Mouse (Mus musculus): ENCODE data around the gene Bcap31.
"Not testable (repeated sequence)": the region's sequence is repeated elsewhere in the genome, so short reads cannot be mapped to it uniquely, and the experiment has no call there.

Bcap31 gene

DNA sequence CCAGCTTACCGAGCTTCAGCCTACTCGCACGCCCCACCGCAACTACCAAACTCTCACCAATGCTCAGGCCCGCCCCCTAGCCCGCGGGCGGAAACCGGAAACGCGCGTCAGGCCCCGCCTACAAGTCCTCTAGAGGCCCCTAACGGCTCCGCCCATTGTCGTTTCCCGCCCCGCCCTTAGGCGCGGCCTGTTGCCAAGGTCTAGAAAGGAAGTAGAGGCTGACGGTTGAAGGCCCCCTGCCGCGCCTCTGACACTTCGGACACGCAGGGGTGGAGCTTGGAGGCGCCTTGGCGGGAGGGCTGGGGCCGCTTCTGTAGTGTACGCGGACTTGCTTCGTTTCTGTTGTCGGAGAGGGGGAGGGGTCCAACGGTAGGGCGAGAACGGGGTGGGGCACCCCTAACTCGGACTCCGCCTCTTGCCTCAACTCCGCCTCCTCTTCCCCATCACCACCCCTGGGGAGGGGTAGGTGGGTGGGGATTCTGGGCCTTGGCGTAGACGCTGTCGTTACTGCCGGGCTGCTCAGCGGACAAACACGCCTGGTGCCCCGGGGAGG lies at the start of gene Bcap31, which contains the start of gene Abcd1:
Bcap31 (minus strand) TSS at position 67 of the 553 bp plus-strand sequence.
Abcd1 (plus strand) TSS at position 489 of the 553 bp plus-strand sequence.
- DNase-seq (ENCODE audit: low read depth, low spot score): peak; percentile 98

- no peak for DNase-seq (ENCODE audit: low read depth, low spot score)
Observed at GRCm38 (mm10) chrX:73765311-73765710, 49.3 kb upstream of the Bcap31 start.

DNA sequence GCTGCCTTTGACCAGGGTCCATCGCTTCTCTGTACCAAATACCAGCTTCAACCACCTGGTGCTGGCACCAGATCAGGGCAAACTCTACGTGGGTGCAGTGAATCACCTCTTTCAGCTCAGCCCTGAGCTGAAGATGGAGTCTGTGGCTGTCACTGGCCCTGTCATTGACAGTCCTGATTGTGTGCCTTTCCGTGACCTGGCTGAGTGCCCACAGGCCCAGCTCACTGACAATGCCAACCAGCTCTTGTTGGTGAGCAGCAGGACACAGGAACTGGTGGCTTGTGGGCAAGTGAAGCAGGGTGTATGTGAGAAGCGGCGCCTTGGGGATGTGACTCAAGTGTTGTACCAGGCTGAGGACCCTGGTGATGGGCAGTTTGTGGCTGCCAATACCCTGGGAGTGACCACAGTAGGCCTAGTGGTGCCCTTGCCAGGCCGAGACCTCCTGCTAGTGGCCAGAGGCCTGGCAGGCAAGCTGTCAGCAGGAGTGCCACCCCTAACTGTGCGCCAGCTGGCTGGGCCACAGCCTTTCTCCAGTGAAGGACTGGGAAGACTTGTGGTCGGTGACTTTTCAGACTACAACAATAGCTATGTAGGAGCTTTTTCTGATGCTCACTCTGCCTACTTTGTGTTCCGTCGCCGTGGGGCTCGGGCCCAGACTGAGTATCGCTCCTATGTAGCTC lies 42.8 kb upstream of the Bcap31 start:
- DNase-seq (ENCODE audit: low read depth, low spot score): no peak

DNA sequence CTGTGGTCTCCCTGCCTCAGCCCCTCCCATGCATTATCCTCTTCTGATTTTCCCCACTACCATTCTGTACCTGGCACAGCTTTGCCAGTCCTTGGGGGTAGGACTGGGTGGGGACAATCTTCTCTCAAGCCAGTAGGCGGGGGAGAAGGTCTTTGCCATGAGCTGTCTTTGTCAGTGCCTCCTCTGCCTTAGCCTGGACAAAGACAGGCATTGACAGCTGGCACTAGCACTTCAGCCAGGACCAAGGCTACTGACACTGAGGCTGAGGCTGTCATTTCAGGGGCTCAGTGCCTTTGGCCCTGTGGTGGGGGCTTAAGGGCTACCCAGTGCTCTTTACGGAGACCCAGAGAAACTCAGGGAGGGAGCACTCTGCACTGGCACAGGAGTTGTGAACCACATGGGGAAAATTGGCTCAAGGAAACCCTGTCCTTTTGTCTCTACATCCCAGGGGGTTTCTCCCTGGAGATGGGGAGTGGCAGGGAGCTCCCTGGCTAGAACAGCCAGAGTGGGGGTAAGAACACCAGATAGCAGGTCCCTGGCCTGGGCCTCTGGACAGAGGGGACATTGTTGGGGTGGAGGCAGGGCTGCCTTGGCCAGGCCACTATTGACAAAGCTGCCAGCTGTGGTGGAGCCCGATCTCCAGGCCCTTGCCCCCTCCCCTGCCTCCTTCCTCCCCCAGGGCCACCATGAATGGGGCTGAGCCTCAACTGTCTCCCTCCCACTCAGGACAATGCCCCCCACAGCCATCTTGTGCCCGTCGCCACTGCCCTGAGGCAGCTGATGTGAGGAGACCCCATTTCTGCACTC lies 40.6 kb upstream of the Bcap31 start, which contains the start of gene Plxnb3:
Plxnb3 (plus strand) TSS at position 757 of the 807 bp plus-strand sequence.
- no peak for DNase-seq (ENCODE audit: low read depth, low spot score)

DNA sequence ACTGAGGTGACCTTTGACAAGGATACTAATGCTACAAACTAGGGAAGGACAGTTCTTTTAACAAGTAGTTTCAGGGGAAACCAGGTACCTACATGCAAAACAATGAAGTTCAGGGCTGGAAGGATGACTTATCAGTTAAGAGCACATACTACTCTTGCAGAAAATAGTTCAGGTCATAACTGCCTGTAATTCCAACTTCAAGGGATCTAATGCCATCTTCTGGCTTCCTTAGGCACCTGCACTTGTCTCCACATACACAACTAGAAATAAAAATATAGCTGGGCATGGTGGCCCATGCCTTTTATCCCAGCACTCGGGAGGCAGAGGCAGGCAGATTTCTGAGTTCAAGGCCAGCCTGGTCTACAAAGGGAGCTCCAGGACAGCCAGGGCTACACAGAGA lies 33.0 kb upstream of the Bcap31 start:
- no peak for DNase-seq (ENCODE audit: low read depth, low spot score)

- DNase-seq (ENCODE audit: low read depth, low spot score): no peak
Observed at GRCm38 (mm10) chrX:73744774-73745481, 29.0 kb upstream of the Bcap31 start.

- not testable (repeated sequence) for DNase-seq (ENCODE audit: low read depth, low spot score)
Observed at GRCm38 (mm10) chrX:73739841-73740240, 23.9 kb upstream of the Bcap31 start.

DNA sequence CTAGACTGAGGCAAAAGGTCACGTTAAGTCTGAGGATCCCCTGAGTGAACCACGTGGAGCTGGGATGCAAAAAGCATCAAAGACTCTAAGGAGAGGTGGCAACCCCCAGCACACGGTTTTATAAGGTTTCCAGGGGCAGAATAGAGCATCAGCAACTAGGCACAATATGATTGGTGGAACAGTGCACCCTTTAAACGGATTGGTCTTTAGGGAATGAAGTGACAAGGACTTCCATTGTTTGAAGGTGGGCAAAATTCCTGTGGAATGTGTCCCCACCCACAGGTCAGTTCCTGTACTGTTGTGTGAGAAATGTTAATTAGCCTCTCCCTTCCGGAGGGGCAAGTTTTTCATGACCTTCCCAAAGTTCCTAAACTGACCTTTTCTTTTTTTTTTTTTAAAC lies 23.2 kb upstream of the Bcap31 start:
- DNase-seq (ENCODE audit: low read depth, low spot score): no peak

GRCm38 (mm10) chrX:73738155-73738554 lies 22.2 kb upstream of the Bcap31 start:
- no peak for DNase-seq (ENCODE audit: low read depth, low spot score)

DNA sequence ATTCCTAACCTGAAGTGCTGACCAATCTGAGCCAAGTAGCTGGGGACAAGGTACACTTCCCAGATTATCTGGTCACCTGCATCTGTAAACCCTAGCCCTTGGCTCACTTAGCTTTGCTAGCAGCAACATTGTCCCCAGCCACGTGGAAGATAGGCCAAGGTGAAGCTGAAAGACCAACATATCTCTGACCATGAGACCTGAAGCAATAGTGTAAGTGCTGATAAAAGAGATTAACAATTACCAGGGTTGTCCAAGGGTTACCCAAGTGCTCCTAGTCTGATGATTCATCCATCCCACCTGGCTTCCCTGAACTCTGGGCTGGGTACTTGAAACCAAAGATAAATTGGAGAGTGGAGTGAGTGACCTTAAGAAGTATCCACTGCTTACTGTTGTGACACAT lies 14.9 kb upstream of the Bcap31 start:
- no peak for DNase-seq (ENCODE audit: low read depth, low spot score)

DNA sequence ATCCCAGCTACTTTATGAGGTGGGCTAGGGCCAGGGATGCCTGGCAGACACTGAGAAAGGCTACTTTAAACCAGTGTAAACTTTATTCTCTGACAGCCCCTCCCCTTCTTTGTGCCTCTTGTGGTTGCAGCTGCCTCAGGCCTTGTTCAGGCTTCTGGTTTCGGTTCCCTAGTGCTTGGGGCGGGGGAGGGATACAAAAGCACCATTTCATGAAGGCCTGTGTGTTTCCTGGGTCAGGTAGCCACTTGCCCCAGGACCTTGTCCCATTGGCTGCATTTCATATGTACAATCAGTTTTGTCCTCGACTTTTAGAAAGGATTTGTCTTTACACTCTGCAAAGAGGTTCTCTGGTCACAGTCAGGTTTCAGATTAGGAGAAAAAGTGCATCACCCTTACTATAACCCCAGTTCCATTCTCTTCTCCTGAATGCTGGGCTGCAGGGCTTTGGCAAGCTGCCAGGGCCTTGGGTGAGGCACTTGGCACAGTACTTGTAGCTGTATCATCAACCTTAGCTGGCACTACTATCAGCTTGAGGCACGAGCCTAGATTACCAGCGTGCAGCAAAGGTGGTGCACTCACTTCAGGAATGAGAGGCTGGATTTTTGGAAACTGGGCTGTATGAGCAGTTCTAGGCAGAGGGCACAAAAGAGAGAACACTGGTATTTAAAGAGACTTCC lies 2.8 kb upstream of the Bcap31 start:
- peak; percentile 66 for DNase-seq (ENCODE audit: low read depth, low spot score)

DNA sequence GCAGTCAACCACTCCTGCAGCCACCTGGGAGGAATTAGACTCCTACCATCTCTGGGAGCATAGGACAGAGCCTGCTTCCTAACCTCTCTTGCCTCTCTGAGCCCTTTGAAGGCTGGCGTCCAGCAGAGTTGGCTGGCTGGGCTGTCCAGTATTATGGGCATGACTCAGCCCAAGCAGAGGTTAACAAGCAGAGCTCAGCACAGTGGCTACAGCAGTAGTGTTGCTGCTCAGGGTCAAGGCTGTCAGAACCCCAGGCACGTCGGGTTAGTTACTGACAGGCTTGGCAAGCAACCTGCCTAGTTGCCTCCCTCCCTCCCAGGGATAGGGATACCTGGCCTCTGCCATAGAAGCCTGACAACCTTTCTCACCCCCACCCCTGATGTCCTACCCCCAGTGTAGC lies 2.3 kb upstream of the Bcap31 start:
- DNase-seq (ENCODE audit: low read depth, low spot score): no peak

DNA sequence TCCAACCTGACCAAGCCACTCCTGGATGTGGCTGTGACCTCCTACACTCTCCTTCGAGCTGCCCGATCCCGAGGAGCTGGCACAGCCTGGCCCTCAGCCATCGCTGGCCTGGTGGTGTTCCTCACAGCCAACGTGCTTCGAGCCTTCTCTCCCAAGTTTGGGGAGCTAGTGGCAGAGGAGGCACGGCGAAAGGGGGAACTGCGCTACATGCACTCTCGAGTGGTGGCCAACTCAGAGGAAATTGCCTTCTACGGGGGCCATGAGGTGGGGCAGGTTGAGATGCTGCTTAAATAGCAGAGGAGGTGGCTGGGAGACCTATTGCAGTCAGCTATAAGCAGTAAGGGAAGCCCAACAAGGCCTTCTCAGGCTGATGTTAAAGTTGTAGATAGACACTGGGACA lies 1.7 kb upstream of the Bcap31 start:
- peak; percentile 34 for DNase-seq (ENCODE audit: low read depth, low spot score)

DNA sequence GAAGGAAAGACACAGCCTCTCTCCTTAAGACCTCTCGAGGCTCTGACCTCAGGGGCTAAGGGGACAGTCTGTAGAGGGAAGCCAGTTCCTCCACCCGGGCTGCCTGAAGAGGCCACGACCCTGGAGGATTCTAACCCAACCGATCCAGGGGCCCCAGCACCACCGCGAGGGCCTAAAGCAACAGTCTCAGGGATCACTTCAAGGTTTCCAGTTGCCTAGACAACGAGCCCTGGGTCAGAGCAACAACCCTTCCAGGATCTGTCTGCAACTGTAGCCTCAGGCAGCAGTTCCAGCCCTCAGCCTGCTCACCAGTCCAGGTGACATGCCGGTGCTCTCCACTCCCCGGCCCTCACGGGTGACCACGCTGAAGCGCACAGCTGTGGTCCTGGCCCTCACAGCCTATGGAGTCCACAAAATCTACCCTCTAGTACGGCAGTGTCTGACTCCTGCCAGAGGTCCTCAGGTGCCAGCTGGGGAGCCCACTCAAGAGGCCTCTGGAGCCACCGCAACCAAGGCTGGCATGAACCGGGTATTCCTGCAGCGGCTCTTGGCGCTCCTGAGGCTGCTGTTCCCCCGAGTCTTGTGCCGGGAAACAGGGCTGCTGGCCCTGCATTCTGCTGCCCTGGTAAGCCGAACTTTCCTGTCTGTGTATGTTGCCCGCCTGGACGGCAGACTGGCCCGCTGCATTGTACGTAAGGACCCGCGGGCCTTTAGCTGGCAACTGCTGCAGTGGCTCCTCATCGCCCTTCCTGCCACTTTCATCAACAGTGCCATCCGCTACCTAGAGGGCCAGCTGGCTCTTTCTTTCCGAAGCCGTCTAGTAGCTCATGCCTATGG lies 952 bp upstream of the Bcap31 start:
- peak; percentile 32 for DNase-seq (ENCODE audit: low read depth, low spot score)

- peak; percentile 71 for DNase-seq (ENCODE audit: low read depth, low spot score)
Observed at GRCm38 (mm10) chrX:73715476-73716108, 383 bp downstream of the Bcap31 start.

DNA sequence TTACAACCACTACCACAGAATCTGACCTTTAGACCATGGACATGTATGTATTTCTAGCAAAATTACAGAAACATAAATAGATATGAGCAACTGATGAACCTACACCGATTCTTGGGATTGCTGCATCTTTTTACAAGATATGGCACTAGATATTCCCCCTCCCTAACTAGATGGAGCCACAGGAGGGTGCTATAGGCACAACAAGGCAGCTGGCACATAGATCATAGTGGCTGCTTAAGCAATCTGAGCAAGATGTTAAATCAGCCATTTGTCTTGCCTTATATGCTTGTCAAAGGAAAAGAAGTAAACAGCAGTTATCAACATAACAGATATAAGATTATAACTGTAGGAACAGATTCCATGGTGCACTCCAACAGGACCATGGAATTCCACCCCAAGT lies 15.5 kb downstream of the Bcap31 start:
- DNase-seq (ENCODE audit: low read depth, low spot score): peak; percentile 21

- peak; percentile 48 for DNase-seq (ENCODE audit: low read depth, low spot score)
Observed at GRCm38 (mm10) chrX:73690917-73691629, 24.9 kb downstream of the Bcap31 start.

DNA sequence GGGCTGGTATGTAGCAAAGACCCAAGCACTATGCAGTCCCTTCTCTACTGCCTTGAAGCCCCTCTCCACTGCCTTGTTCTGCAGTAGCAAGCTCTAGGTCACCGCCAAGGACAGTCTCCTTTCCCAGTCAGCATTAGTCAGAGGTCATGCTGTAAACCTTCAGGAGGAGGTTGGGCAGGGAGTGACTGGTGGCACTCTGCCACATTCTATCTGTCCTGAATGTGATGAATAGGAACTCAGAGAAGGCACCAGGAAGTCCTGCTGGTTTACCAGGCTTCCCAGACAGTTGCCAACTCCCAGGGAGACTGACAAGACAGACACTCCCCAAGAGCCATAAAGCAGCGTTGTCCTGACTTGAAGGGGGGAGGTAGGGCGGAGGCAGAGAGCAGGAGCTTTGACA lies 30.3 kb downstream of the Bcap31 start:
- DNase-seq (ENCODE audit: low read depth, low spot score): no peak

GRCm38 (mm10) chrX:73684978-73685377 lies 31.0 kb downstream of the Bcap31 start:
- no peak for DNase-seq (ENCODE audit: low read depth, low spot score)

All from CD4-positive helper T cell, adult 2 months (primary cell).